Mouse (Mus musculus) limb, embryonic 12.5 days (tissue): Measurements from ENCODE around the gene Stx17. TPM values are rescaled to one million over a fixed set of nuclear protein-coding genes. Genes with fewer than 3 reads are reported as not detected.
A peak's percentile ranks its signal among the peaks of the same experiment; 100 is the strongest.

Source experiments
- ATAC-seq: fragments of 200-750 bp; cut with Nextera tagmentation; 2 replicates; pipeline ENCODE4 v1.8.0; 2017; ENCODE audit warnings: low read depth, moderate TSS enrichment; ENCODE audit not compliant: insufficient number of reproducible peaks, insufficient read depth, low FRiP score, low TSS enrichment
- H3K27ac ChIP-seq: fragments of 300-500 bp; sonication (generic); 2 replicates; pipeline ENCODE4 v1.5.1; 2016; ENCODE audit warnings: mild to moderate bottlenecking, moderate library complexity
- H3K27me3 ChIP-seq: fragments of 300-500 bp; sonication (generic); 2 replicates; pipeline ENCODE4 v1.6.1; 2016; ENCODE audit warnings: mild to moderate bottlenecking, moderate library complexity
- H3K36me3 ChIP-seq: fragments of 300-500 bp; sonication (generic); 2 replicates; pipeline ENCODE4 v1.6.1; 2016; ENCODE audit warnings: mild to moderate bottlenecking, moderate library complexity
- H3K4me1 ChIP-seq: fragments of 300-500 bp; sonication (generic); replicated peaks from 2 replicates; pipeline ENCODE4 v1.6.1; 2016
- H3K4me2 ChIP-seq: fragments of 300-500 bp; sonication (generic); 2 replicates; pipeline ENCODE4 v1.6.1; 2016; ENCODE audit warnings: mild to moderate bottlenecking, moderate library complexity
- H3K4me3 ChIP-seq: fragments of 300-500 bp; sonication (generic); replicated peaks from 2 replicates; pipeline ENCODE4 v1.5.1; 2016; ENCODE audit warnings: mild to moderate bottlenecking
- H3K9ac ChIP-seq: fragments of 300-500 bp; sonication (generic); replicated peaks from 2 replicates; pipeline ENCODE4 v1.6.1; 2016; ENCODE audit warnings: mild to moderate bottlenecking, moderate library complexity
- H3K9me3 ChIP-seq: fragments of 300-500 bp; sonication (generic); 2 replicates; pipeline ENCODE4 v1.6.1; 2016; ENCODE audit warnings: mild to moderate bottlenecking, moderate library complexity
- WGBS: fragments of 180-500 bp; shearing (Covaris S2); methylation state at CpG from one replicate; pipeline ENCODE4 v1.1.7; 2016; 5-methylcytosine and 5-hydroxymethylcytosine counted together
- polyA plus RNA-seq: library from polyadenylated mRNA; unstranded; fragments of >200 nt; fragmentation: Nextera tagmentation; extraction: Ambion mirVana; gene quantifications from 2 replicates; pipeline ENCODE4 v1.2.1, GENCODE M21; 2016

Stx17 gene
- polyA plus RNA-seq, 1 experiment from 2014 or later, result 29.7 TPM

GRCm38 (mm10) chr4:48163851-48164250 lies 39.1 kb downstream of the Stx17 start:
- WGBS, result 94% methylated on average over 5 of the region's 5 CpGs
- no peak overlapping the region for H3K9ac ChIP-seq
- no peak overlapping the region for H3K4me2 ChIP-seq
- no peak for ATAC-seq
- no peak overlapping the region for H3K27ac ChIP-seq
- H3K36me3 ChIP-seq, result peaks cover 32% of the 10 kb centered on the region
- no peaks in the 10 kb centered on the region for H3K27me3 ChIP-seq
- H3K4me1 ChIP-seq, result no peaks in the 10 kb centered on the region
- no peaks in the 10 kb centered on the region for H3K9me3 ChIP-seq
- no peak overlapping the region for H3K4me3 ChIP-seq

GRCm38 (mm10) chr4:48175666-48176065 lies 51.0 kb downstream of the Stx17 start:
- 95% methylated on average over 3 of the region's 3 CpGs for WGBS

GRCm38 (mm10) chr4:48180922-48181321 lies 56.2 kb downstream of the Stx17 start:
- no peak for ATAC-seq
- 0 out of 2 replicates have a peak, but pooled peaks cover 3% of the 10 kb centered on the region for H3K36me3 ChIP-seq
- H3K9ac ChIP-seq, result no peak overlapping the region
- H3K9me3 ChIP-seq, result no peaks in the 10 kb centered on the region
- H3K4me1 ChIP-seq, result 0 out of 2 replicates have a peak, but pooled peaks cover 4% of the 10 kb centered on the region
- H3K4me2 ChIP-seq, result no peak overlapping the region
- no peak overlapping the region for H3K27ac ChIP-seq
- 36% methylated on average over 2 of the region's 2 CpGs for WGBS
- H3K27me3 ChIP-seq, result no peaks in the 10 kb centered on the region
- no peak overlapping the region for H3K4me3 ChIP-seq

More at GRCm38 (mm10) chr4:48175666-48176065, 51.0 kb downstream of the Stx17 start:
- Histone ChIP-seq H3K4me3 (no peak overlapping the region), H3K27me3 (no peaks in the 10 kb centered on the region), H3K27ac (no peak overlapping the region), H3K4me2 (no peak overlapping the region), H3K9ac (no peak overlapping the region), H3K4me1 (no peaks in the 10 kb centered on the region), H3K9me3 (no peaks in the 10 kb centered on the region), H3K36me3 (0 out of 2 replicates have a peak, but pooled peaks cover 3% of the 10 kb centered on the region)
- ATAC-seq, result no peak

GRCm38 (mm10) chr4:48181366-48181765 lies 56.7 kb downstream of the Stx17 start:
- Histone ChIP-seq H3K9ac (no peak overlapping the region), H3K27me3 (no peaks in the 10 kb centered on the region), H3K9me3 (no peaks in the 10 kb centered on the region), H3K27ac (no peak overlapping the region), H3K4me1 (0 out of 2 replicates have a peak, but pooled peaks cover 4% of the 10 kb centered on the region), H3K4me2 (no peak overlapping the region), H3K36me3 (0 out of 2 replicates have a peak, but pooled peaks cover 3% of the 10 kb centered on the region), H3K4me3 (no peak overlapping the region)
- 49% methylated on average over 6 of the region's 6 CpGs for whole genome bisulfite sequencing
- ATAC-seq, result no peak

- 84% methylated on average over 8 of the region's 8 CpGs for WGBS
- Histone ChIP-seq H3K27me3 (no peaks in the 10 kb centered on the region), H3K27ac (no peak overlapping the region), H3K4me3 (no peak overlapping the region), H3K9ac (no peak overlapping the region), H3K4me1 (0 out of 2 replicates have a peak, but pooled peaks cover 4% of the 10 kb centered on the region), H3K36me3 (0 out of 2 replicates have a peak, but pooled peaks cover 3% of the 10 kb centered on the region), H3K9me3 (no peaks in the 10 kb centered on the region), H3K4me2 (no peak overlapping the region)
- no peak for ATAC-seq
These were observed 57.5 kb downstream of the Stx17 start for GRCm38 (mm10) chr4:48182115-48182806.

GRCm38 (mm10) chr4:48197925-48198324 lies 73.2 kb downstream of the Stx17 start:
- Histone ChIP-seq H3K27me3 (no peaks in the 10 kb centered on the region), H3K27ac (no peak overlapping the region), H3K4me3 (no peak overlapping the region), H3K36me3 (peaks cover 39% of the 10 kb centered on the region; the same call in 1 of the 2 replicates), H3K4me2 (no peak overlapping the region), H3K9ac (no peak overlapping the region), H3K9me3 (no peaks in the 10 kb centered on the region), H3K4me1 (no peaks in the 10 kb centered on the region)
- no peak for ATAC-seq
- 94% methylated on average over 3 of the region's 3 CpGs for WGBS

GRCm38 (mm10) chr4:48198447-48198846 lies 73.7 kb downstream of the Stx17 start:
- ATAC-seq, result no peak
- no peak overlapping the region for H3K4me2 ChIP-seq
- H3K4me3 ChIP-seq, result no peak overlapping the region
- 75% methylated on average over 8 of the region's 8 CpGs for WGBS
- no peak overlapping the region for H3K27ac ChIP-seq
- H3K27me3 ChIP-seq, result no peaks in the 10 kb centered on the region
- H3K36me3 ChIP-seq, result peaks cover 44% of the 10 kb centered on the region; the same call in 1 of the 2 replicates
- no peaks in the 10 kb centered on the region for H3K4me1 ChIP-seq
- H3K9me3 ChIP-seq, result no peaks in the 10 kb centered on the region
- H3K9ac ChIP-seq, result no peak overlapping the region

- WGBS, result 91% methylated on average over 4 of the region's 4 CpGs
- no peak for ATAC-seq
- H3K4me3 ChIP-seq, result no peak overlapping the region
- no peak overlapping the region for H3K4me2 ChIP-seq
- peaks cover 41% of the 10 kb centered on the region; the same call in 1 of the 2 replicates for H3K36me3 ChIP-seq
- no peak overlapping the region for H3K9ac ChIP-seq
- no peaks in the 10 kb centered on the region for H3K9me3 ChIP-seq
- H3K4me1 ChIP-seq, result no peaks in the 10 kb centered on the region
- H3K27me3 ChIP-seq, result no peaks in the 10 kb centered on the region
- no peak overlapping the region for H3K27ac ChIP-seq
These were observed 78.8 kb downstream of the Stx17 start for GRCm38 (mm10) chr4:48203564-48203963.

- H3K27ac ChIP-seq, result no peak overlapping the region
- H3K27me3 ChIP-seq, result no peaks in the 10 kb centered on the region
- no peak overlapping the region for H3K9ac ChIP-seq
- no peaks in the 10 kb centered on the region for H3K9me3 ChIP-seq
- no peaks in the 10 kb centered on the region for H3K4me1 ChIP-seq
- no peak overlapping the region for H3K4me2 ChIP-seq
- H3K36me3 ChIP-seq, result 0 out of 2 replicates have a peak, but pooled peaks cover 1% of the 10 kb centered on the region
- WGBS, result 29% methylated on average over 2 of the region's 2 CpGs
- peak; percentile 37; the same call in 1 of the 2 replicates for ATAC-seq
- H3K4me3 ChIP-seq, result no peak overlapping the region
These were observed 100.5 kb downstream of the Stx17 start for GRCm38 (mm10) chr4:48225173-48225572.

- no peaks in the 10 kb centered on the region for H3K4me1 ChIP-seq
- no peaks in the 10 kb centered on the region for H3K27me3 ChIP-seq
- H3K4me3 ChIP-seq, result no peak overlapping the region
- 62% methylated on average over 3 of the region's 3 CpGs for WGBS
- H3K27ac ChIP-seq, result no peak overlapping the region
- H3K4me2 ChIP-seq, result no peak overlapping the region
- 0 out of 2 replicates have a peak, but pooled peaks cover 4% of the 10 kb centered on the region for H3K36me3 ChIP-seq
- no peak for ATAC-seq
- H3K9me3 ChIP-seq, result no peaks in the 10 kb centered on the region
- H3K9ac ChIP-seq, result no peak overlapping the region
These were observed 100.9 kb downstream of the Stx17 start for GRCm38 (mm10) chr4:48225604-48226003.

GRCm38 (mm10) chr4:48226800-48227199 lies 102.1 kb downstream of the Stx17 start:
- H3K9ac ChIP-seq, result no peak overlapping the region
- H3K9me3 ChIP-seq, result no peaks in the 10 kb centered on the region
- 60% methylated on average over 3 of the region's 3 CpGs for WGBS
- no peak overlapping the region for H3K4me2 ChIP-seq
- no peak overlapping the region for H3K27ac ChIP-seq
- ATAC-seq, result no peak
- H3K36me3 ChIP-seq, result 0 out of 2 replicates have a peak, but pooled peaks cover 4% of the 10 kb centered on the region
- H3K4me3 ChIP-seq, result no peak overlapping the region
- H3K4me1 ChIP-seq, result no peaks in the 10 kb centered on the region
- no peaks in the 10 kb centered on the region for H3K27me3 ChIP-seq
